Mouse (Mus musculus): ENCODE data around the gene Amotl1. TPM values are rescaled to one million over a fixed set of nuclear protein-coding genes. Genes with fewer than 3 reads are reported as not detected.
"Not testable (repeated sequence)": the region's sequence is repeated elsewhere in the genome, so short reads cannot be mapped to it uniquely, and the experiment has no call there.

Gene Amotl1
- total RNA-seq (2021), result 100 to 1,000 TPM; 330 to 339 TPM
- long read RNA-seq, experiment 1, partial matches to known transcripts, result 16 of 154 reads
- long read RNA-seq, experiment 1, other reads (novel, unspliced or antisense), result 138 of 154 reads
- long read RNA-seq, experiment 2, full-length matches to known transcripts, result 2 of 137 reads
- long read RNA-seq, experiment 2, partial matches to known transcripts, result 12 of 137 reads
- long read RNA-seq, experiment 2, other reads (novel, unspliced or antisense), result 123 of 137 reads

- no peak for DNase-seq (ENCODE audit: low spot score)
These were observed at the start of gene Amotl1 for GRCm38 (mm10) chr9:14644956-14645355. Gene Amotl1, minus strand, starts transcription at chr9:14645056.

- no peak for DNase-seq (ENCODE audit: low spot score)
These were observed 44.7 kb upstream of the Amotl1 start for GRCm38 (mm10) chr9:14689376-14690108.

- DNase-seq (ENCODE audit: low spot score), result no peak
These were observed 39.5 kb upstream of the Amotl1 start for GRCm38 (mm10) chr9:14684363-14684762.

- no peak for DNase-seq (ENCODE audit: low spot score)
These were observed 37.9 kb upstream of the Amotl1 start for GRCm38 (mm10) chr9:14682741-14683140.

- DNase-seq (ENCODE audit: low spot score), result no peak
These were observed 35.7 kb upstream of the Amotl1 start for GRCm38 (mm10) chr9:14680584-14680983.

GRCm38 (mm10) chr9:14675707-14676691 is 31.1 kb upstream of the Amotl1 start:
- DNase-seq (ENCODE audit: low spot score), result no peak

GRCm38 (mm10) chr9:14674506-14674905 is 29.6 kb upstream of the Amotl1 start:
- no peak for DNase-seq (ENCODE audit: low spot score)

GRCm38 (mm10) chr9:14673109-14673508 is 28.3 kb upstream of the Amotl1 start:
- DNase-seq (ENCODE audit: low spot score), result no peak

GRCm38 (mm10) chr9:14671965-14672364 is 27.1 kb upstream of the Amotl1 start:
- DNase-seq (ENCODE audit: low spot score), result not testable (repeated sequence)

- peak; percentile 54 for DNase-seq (ENCODE audit: low spot score)
These were observed 23.5 kb upstream of the Amotl1 start for GRCm38 (mm10) chr9:14668382-14668781.

- DNase-seq (ENCODE audit: low spot score), result peak; percentile 74
These were observed 21.2 kb upstream of the Amotl1 start for GRCm38 (mm10) chr9:14666071-14666470.

GRCm38 (mm10) chr9:14663591-14663990 is 18.7 kb upstream of the Amotl1 start:
- DNase-seq (ENCODE audit: low spot score), result peak; percentile 75

- DNase-seq (ENCODE audit: low spot score), result peak; percentile 79
These were observed 18.0 kb upstream of the Amotl1 start for GRCm38 (mm10) chr9:14662876-14663275.

GRCm38 (mm10) chr9:14662138-14662537 is 17.3 kb upstream of the Amotl1 start:
- DNase-seq (ENCODE audit: low spot score), result no peak

GRCm38 (mm10) chr9:14657926-14658325 is 13.1 kb upstream of the Amotl1 start:
- no peak for DNase-seq (ENCODE audit: low spot score)

- no peak for DNase-seq (ENCODE audit: low spot score)
These were observed 9.2 kb upstream of the Amotl1 start for GRCm38 (mm10) chr9:14654010-14654409.

- DNase-seq (ENCODE audit: low spot score), result peak; percentile 68
These were observed 7.9 kb upstream of the Amotl1 start for GRCm38 (mm10) chr9:14652761-14653160.

GRCm38 (mm10) chr9:14647849-14648248 is 3.0 kb upstream of the Amotl1 start:
- DNase-seq (ENCODE audit: low spot score), result no peak

GRCm38 (mm10) chr9:14646641-14647040 is 1.8 kb upstream of the Amotl1 start:
- no peak for DNase-seq (ENCODE audit: low spot score)

- no peak for DNase-seq (ENCODE audit: low spot score)
These were observed 1.2 kb upstream of the Amotl1 start for GRCm38 (mm10) chr9:14646061-14646460.

- no peak for DNase-seq (ENCODE audit: low spot score)
These were observed 1.5 kb downstream of the Amotl1 start for GRCm38 (mm10) chr9:14643328-14643727.

Measured in gastrocnemius, adult 18-20 months (tissue).